Mouse (Mus musculus): ENCODE data around the gene Rps16.

The Rps16 gene

DNA sequence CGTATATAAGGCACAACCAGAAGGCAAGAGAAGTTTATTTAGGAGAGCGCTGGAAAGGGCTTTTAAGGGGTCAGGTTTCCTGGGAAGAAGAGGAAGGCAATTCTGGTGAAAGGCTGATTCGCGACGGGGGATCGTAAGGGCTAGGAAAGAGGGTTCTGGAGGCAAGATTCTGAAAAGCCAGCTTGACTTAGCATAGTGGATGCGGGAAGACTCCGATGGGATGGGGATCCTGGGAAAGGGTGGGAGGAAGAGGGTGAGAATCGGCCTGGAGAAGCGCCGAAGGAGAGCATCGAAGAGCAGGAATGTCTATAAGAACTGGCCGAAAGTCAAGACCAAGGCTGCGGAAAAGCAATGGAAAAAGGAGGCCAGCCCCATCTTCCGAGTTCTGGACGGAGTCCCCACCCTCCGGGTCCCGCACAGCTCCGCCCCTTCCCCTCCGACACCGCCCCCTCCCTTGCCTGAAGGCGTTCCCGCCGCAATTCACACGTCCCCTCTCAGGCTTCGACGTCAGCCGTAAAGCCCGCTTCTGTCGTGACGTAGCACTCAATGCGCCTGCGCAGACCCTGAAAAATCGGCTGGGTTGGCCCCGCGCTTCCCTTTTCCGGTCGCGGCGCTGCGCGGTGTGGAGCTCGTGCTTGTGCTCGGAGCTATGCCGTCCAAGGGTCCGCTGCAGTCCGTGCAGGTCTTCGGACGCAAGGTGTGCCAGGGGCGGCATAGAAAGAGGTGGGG lies at the start of gene Rps16:
Rps16 (plus strand) TSS at position 498 of the 729 bp plus-strand sequence.
- DNase-seq (ENCODE audit: low spot score): peak; percentile 98

DNA sequence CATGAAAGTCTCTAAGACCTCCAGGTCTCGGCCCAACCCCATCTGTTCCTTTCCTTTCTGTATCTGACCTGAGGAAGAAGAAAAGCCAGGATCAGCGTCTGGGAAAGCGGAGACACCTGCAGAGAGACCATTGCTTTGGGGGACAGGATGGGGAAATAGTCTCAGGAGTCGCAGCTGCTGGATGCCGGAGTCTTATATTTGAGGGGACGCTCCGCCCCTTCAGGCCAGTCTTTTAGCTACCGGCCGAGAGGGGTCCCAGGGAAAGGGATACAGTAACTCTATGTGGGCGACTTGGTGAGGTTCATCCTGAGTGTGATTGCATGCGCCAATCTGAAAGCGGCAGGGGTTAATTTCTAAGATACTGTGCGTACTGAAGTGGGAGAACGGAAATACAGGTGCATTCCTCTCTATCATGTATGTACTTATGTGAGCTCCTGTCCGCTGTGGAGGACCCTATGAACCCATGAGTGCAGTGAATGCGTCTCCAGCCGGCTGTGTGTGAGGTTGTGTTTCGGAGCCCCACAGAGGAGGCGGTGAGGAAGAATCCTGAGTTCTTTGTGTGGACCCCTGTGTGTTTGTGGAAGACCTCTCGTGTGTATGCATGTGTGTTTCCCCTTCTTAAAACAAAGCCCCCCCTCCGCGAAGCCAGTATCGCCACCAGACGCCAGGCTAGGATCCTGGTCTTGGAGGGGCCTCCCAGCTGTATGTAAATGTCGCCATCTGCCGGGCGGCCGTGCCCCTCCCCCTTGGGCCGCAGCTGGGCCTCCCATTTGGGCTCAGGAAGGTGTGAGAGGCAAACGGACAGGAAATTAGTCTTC lies 48.6 kb upstream of the Rps16 start, which contains the start of gene Dll3:
Dll3 (minus strand) TSS at position 623 of the 818 bp plus-strand sequence.
- DNase-seq (ENCODE audit: low spot score): no peak

DNA sequence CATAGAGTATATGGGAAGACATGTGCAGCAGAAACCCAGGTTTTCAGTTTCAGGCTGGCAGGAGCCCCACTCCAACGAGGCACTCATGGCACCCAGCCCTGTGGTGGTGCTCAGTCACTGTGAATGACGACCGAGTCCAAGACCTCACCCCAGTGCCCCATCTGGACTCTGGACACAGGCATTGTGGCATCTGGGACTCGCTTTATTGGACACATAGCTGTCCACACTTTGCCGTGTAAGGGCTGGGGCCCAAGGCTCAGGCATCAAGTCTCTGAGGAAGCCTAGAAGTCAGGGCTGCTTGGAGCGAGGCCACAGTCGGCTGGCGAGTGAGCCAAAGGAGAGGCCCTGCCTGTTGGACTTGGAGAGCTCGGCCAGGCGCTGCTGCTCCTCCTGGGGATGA lies 44.8 kb upstream of the Rps16 start:
- no peak for DNase-seq (ENCODE audit: low spot score)

DNA sequence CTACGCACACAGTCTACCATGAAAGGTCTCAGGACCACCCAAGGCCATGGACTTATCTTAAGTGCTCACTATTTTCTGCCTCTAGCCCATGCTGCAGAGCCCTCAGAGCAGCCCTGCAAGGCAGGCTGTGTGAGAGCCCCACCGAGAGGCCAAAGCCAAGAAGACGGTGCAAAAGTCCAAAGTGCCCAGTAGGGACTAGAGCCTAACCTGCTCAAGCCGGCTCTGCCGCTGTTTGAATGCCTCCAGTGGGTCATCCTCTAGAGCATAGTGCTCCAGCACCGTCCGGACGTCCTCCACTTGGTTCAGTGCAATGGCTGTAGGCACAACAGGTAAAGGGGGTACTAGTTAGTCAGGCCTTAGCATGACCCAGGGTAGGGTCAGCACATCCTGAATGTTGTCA lies 44.2 kb upstream of the Rps16 start:
- DNase-seq (ENCODE audit: low spot score): no peak

DNA sequence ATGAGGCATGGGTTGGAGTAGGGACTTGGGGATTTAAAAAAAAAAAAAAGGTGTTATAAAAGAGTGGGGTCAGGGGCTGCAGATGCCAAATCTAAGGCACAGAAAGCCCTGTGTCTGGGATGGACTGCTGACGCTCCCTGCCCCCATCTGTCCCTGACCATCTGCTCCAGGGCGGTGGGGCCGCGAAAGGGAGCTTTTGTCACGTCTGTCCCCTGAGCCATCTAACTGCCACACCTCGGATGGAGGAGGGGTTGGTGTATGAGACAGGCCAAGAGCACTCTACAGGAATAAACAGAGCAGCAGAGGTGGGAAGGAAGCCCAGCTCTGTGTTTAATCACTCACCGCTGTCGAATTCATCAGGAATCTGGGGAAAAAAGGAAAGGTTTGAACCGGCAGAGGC lies 40.7 kb upstream of the Rps16 start:
- DNase-seq (ENCODE audit: low spot score): no peak

DNA sequence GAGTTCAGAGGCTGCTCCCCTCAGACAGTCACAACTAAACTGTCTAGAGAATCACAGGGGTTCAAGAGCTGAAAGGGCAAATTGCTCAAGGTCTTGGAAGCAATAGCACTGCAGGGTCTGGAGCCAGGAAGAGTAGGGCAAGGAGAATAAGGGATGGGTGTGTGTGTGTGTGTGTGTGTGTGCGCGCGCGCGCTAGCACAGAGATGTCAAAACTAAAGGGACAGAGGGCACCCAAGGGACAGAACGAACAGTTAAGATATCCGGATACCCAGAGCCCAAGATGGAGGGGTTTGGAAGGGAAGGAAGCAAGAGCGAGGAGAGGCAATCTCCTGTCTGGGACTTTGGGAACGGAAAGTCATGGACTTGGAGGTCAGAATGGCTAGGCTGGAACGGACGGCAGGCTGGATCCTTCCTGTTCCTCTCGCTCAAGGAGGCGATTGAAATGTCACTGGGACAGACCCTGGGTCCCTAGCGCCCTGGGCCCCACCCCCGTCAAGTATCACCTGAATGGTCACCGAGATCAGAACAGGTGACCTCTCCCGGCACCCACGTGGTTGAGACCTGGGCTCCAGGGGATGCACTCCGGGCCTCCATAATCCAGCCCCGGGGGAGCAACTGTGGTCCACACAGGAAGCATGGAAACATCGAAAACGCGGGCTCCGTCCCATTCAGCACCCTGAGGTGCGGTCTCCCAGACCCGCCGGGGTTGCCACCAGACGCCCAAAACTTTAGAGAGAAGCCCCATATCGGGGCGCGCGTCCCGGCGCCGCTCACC lies 39.1 kb upstream of the Rps16 start:
- DNase-seq (ENCODE audit: low spot score): no peak

DNA sequence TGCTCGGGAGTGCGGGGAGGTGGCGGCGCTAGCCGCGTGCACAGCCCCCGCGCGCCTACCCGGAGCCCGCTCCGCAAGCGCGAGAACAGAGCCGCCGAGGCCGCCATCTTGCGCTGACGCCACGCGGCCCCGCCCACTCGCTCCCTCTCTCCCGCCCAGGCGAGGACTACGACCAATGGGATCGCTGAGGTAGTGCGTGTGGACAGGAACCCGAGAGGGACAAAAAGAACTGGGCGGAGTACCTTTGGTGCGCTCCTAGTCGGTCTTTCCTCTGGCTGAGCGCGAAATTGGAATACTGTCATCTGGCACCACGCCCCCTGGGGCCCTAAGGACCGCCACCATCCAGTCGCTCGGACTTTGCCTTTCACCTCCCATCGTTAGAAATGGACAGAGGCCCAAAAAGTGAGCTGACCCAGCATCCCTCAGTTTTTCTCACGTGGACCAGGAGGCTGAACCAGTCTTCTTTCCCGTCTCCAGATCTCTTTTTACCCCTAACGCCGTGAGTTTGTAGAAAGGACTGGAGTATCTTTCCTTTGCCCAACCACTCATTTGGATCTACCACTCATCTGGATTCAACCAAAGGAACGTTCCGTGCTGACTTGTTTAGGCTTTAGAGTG lies 38.4 kb upstream of the Rps16 start, which contains the start of gene Timm50:
Timm50 (minus strand) TSS at position 147 of the 618 bp plus-strand sequence.
- DNase-seq (ENCODE audit: low spot score): peak; percentile 98

DNA sequence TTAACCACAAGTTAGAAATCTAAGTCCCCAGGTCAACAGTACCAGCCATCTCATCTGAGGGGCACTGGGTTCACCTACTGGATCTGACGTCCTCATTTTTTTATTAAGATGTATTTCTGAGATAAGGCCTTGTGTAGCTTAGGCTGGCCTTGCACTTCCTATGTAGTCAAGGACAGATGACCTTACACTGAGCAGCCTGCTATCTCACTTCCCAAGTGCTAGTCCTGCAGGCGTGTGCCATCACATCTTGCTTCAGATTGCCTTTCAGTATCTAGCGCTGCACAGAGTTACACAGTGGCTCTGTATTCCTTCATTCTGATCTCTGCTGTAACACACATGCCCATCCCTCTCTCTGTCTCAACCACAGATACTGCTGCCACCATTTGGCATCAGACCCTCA lies 32.4 kb upstream of the Rps16 start:
- no peak for DNase-seq (ENCODE audit: low spot score)

DNA sequence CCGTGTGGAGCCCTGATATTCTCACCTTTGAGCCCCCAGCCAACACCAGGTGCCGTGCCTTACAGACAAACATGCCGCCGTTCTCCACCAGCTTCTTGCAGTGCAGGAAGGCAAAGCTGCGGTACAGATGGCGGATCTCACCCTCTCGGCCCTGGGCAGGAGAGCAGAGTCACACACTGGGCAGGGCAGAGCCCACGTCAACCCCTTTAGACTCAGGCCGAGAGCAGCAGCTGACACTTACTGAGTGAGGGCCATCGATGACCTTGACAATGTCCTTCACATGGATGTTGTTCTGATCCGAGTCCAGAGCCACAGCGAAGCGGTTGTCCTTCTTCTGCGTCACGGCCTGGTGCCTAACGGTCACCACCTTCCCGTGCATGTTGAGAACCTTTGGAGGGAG lies 31.7 kb upstream of the Rps16 start:
- DNase-seq (ENCODE audit: low spot score): no peak

DNA sequence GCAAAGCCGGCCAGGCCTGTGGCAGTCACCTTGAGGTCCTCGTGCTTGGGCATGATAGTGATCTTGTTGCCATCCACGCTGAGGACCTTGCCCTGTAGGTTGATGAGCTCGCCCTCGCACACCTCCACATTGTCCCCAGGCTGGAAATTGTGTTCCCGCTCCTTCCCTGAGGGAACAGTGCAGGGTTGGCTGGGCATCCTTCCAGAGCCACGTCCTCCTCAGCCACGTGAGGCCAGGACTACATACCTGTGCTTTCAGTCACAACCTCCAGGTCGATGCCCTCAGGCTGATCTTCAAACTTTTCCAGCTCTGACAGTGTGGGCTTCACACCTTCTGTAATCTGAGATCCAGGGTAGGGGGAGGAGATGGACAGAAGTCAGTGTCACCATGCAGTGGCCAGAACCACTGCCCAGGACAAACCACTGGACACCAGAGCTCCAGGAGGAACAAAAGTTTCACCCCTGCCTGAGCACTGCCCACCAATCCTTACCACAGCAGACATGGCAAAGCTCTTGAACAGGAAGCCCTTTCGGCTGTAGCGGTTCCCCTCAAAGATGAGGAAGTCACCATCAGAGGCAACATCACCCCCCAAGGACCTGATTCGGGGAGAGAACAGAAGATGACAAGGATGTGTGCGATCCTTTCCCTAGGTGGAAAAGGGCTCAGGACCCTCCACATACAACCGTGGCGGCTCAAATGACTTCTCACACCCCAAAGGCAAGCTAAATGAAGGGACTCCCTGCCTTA lies 28.3 kb upstream of the Rps16 start:
- DNase-seq (ENCODE audit: low spot score): no peak

DNA sequence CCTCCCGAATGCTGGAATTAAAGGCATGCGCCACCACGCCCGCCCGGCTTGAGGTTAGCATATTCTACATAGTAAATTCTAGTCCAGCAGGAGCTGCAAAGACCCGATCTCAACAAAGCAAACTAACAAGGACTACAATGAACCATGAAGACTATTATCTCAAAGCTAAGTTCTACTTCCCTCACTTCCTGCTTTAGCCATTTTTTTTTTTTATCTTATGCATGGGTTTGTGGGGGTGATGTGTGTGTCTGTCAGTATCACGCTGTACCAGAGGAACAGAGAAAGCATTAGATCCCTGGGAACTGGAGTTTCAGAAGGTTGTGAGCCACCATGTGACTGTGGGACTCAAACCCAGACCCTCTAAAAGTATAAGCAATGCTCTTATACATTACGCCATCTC lies 25.2 kb upstream of the Rps16 start:
- no peak for DNase-seq (ENCODE audit: low spot score)

DNA sequence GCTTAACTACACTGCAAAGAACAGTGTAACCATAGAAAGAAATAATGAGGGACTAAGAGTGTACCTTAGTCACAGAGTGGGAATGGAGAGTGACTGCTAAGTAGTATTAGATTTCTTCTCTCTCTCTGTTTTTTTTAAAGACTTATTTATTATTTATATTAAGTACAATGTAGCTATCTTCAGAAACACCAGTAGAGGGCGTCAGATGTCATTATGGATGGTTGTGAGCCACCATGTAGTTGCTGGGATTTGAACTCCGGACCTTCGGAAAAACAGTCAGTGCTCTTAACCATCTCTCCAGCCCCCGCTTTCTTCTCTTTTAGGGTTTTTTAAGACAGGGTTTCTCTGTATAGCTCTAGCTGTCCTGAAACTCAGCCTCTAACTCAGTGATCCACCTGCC lies 24.0 kb upstream of the Rps16 start:
- DNase-seq (ENCODE audit: low spot score): no peak

DNA sequence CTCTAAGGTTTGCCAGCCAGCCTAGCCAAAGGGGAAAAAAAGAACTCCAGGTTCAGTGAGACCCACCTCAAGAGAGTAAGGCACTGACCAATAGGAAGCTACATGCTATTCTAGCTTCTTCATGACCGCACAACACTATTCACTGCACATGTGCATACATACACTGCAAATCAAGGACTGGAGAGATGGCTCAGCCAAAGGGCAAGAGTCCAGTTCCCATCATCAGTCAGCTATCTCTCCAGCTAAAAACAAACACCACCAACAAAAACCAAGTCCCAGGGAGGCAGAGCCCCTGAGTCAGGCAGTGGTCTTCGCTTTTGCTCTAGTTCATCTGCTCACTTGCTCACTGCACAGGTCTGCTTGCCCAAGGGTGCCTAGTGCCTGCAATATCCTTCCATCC lies 22.2 kb upstream of the Rps16 start:
- DNase-seq (ENCODE audit: low spot score): no peak

DNA sequence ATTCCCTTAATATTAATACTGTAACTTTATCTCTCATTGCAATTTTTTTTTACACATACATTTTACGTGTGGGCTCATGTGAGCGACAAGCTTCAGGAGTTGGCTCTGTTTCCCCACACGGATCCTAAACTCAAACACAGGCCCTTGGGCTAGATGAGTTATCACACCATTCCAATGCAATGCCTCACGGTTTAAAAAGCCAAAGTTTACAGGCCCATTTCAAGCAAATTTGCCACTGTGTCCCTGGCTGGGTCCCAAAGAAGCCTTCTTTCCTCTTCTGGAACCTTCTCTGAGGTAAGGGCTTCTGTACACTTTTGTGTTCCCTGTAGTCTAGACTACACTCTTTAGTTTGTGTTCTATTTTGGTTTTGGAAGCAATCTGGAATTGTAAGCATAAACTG lies 15.9 kb upstream of the Rps16 start:
- DNase-seq (ENCODE audit: low spot score): no peak

DNA sequence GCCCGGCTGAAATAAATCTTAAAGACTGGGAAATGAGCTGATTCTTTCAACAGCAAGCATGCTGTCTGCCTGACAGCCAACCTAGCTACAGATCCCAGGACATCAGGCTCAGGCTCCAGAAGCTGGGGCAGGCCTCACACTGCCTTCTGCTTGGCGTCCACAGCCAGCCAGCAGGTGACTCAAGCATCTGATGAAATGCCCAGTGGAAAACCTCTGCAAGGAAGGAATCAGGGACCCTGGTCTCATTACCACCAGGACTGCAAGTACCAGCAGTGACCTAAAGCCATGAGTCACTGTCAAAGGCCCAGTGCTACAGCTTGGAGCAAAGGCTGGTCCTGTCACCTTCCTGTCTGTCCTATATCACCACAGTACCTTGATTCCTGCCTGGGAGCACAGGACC lies 15.0 kb upstream of the Rps16 start:
- no peak for DNase-seq (ENCODE audit: low spot score)

DNA sequence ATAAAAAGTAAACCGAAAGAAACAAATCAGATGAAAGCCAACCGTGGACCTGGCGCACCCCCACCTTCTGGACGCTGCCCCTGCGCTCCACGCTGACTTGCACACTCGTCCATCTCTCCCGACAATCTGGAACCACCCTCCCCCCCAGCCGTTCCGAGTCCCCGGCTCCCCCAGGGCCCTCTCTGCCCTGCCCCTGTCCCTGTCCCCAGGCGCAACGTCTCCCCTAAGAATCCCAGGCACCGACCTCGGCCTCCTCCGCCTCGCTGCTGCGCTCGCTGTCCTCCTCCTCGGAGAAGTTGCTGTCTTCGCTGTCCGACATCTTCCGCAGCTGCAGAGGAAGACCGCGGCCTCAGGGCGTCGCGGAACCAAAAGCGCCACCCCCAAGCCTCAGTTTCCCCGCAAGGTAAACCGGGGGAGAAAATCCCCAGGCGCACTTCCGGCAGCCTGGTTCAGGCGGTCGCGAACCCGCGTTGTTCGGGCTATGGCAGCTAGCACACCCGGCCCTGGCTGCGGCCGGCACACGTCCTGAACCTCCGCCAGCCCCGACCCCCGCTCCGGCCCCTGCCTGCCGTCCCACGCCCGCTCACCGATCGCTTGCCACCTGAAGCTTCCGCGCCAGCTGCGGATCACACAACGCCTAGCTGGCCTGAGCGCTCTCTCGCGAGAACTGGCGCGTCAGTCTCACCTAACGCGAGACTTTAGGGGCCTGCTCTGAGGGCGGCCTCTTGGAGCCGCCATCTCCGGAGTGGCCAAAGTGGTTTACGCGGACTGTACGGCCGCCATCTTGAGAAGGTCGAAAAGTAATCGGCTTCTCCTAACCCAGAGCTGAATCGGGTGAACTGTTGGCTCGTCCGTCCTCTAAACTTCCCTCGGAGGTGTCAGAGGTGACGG lies 12.1 kb upstream of the Rps16 start, which contains the start of gene Supt5:
Supt5 (minus strand) TSS at position 639 of the 891 bp plus-strand sequence.
- DNase-seq (ENCODE audit: low spot score): peak; percentile 90

DNA sequence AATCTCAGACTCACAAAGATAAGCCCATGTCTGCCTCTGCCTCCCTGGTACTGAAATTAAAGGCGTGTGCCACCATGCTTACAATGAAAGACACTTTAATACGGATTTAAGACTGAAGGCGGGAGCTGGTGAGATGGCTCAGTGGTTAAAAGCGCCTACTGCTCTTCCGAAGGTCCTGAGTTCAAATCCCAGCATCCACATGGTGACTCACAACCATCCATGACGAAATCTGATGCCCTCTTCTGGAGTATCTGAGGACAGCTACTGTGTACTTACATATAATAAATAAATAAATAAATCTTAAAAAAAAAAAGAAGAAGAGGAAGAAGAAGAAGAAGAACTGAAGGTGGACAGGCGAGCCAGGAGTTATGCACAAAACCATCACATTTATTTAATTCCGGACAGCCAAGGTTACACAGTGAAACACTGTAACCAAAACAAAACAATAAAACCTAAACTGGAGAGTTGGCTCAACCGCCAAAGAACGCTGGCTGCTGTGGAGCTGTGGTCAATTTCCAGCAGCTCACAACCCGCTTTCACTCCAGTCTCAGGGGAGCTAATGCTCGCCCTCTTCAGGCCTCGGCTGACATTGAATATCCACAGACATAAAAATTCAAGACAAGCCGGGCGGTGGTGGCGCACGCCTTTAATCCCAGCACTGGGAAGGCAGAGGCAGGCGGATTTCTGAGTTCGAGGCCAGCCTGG lies 11.1 kb upstream of the Rps16 start:
- DNase-seq (ENCODE audit: low spot score): peak; percentile 39

DNA sequence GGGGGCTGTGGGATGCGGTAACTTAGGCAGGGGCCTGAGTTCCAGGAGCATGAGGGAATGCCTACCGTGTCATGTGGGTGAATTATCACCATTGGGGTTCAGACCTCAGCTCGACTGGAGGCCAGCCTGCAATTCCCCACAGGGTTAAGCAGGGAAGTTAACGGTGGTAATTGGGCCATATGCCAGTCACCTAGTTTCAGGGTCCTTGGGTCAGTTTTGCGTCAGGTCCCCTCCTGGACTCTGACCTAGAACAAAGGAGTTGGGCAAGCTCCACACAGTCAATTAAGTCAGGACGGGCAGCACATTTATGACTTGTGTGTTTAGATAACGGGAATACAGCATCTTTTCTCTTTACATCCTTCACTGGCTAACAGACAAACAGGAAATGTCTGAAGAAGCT lies 9.1 kb upstream of the Rps16 start:
- no peak for DNase-seq (ENCODE audit: low spot score)

DNA sequence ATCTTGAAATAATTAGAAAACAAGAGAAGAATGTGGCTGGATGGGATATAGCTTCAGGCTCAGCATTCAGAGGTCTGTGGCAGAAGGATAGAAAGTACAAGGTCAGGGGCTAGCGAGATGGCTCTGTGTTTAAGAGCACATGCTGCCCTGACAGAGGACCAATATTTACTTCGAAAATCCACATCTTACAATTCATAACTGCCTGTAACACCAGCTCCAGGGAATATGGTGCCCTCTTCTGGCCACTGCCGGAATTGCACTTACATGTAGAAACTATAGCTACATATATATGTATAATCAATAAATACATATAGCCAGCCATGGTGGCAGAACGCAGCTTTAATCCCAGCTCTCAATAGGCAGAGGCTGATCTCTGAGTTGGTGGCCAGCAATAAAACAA lies 5.8 kb upstream of the Rps16 start:
- DNase-seq (ENCODE audit: low spot score): no peak

DNA sequence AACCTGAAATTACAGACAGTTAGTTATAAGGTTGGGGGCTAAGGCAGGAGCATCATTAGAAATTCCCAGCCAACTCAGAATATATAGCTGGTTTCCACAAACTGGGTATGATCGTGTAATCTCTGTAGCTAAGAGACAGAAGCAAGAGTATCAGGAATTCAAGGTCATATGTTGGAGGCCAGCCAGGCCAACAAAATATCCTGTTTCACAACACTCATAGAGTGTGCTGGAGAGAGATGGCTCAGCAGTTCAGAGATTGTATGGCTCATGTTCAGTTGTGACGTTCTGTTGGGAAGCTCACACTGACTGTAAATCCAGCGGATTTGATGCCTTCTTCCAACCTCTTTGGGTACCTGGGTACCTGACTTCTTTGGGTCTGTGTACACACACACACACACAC lies 2.7 kb upstream of the Rps16 start:
- no peak for DNase-seq (ENCODE audit: low spot score)

Measured in ovary, postnatal 14 days (tissue).